Mouse (Mus musculus): ENCODE measurements around the gene Actl6b.
"Not testable (repeated sequence)": the region's sequence is repeated elsewhere in the genome, so short reads cannot be mapped to it uniquely, and the experiment has no call there.

Actl6b gene

GRCm38 (mm10) chr5:137607860-137608653, 54.7 kb downstream of the Actl6b start:
- DNase-seq (ENCODE audit: low read depth), result no peak

GRCm38 (mm10) chr5:137608654-137609190, 55.4 kb downstream of the Actl6b start:
- no peak for DNase-seq (ENCODE audit: low read depth)

GRCm38 (mm10) chr5:137609292-137609691, 56.0 kb downstream of the Actl6b start:
- no peak for DNase-seq (ENCODE audit: low read depth)

- DNase-seq (ENCODE audit: low read depth), result no peak
These were observed 56.7 kb downstream of the Actl6b start for GRCm38 (mm10) chr5:137610056-137610455.

- no peak for DNase-seq (ENCODE audit: low read depth)
These were observed 57.4 kb downstream of the Actl6b start for GRCm38 (mm10) chr5:137610548-137611244.

- DNase-seq (ENCODE audit: low read depth), result no peak
These were observed 57.9 kb downstream of the Actl6b start for GRCm38 (mm10) chr5:137611245-137611602.

GRCm38 (mm10) chr5:137613076-137613475, 59.8 kb downstream of the Actl6b start:
- DNase-seq (ENCODE audit: low read depth), result no peak

- DNase-seq (ENCODE audit: low read depth), result no peak
These were observed 60.2 kb downstream of the Actl6b start, which contains the start of gene Pcolce for GRCm38 (mm10) chr5:137613550-137613949. TSS of gene Pcolce (minus strand) at chr5:137613784.

- DNase-seq (ENCODE audit: low read depth), result not testable (repeated sequence)
These were observed 61.6 kb downstream of the Actl6b start for GRCm38 (mm10) chr5:137614921-137615320.

GRCm38 (mm10) chr5:137615347-137615746, 62.0 kb downstream of the Actl6b start:
- no peak for DNase-seq (ENCODE audit: low read depth)
